Mouse (Mus musculus) erythroblast, embryonic 14.5 days (primary cell): ENCODE measurements around the gene Cfap65.

ENCODE experiments used
- GATA1 ChIP-seq: IDR thresholded peaks from 2 replicates; pipeline ENCODE4 v1.6.1; 2012; ENCODE audit warnings: low read length, inconsistent platforms, mixed read lengths
- TAL1 ChIP-seq: IDR thresholded peaks from 3 replicates; pipeline ENCODE4 v1.6.1; 2012; ENCODE audit warnings: low read length, inconsistent platforms, mixed read lengths

DNA sequence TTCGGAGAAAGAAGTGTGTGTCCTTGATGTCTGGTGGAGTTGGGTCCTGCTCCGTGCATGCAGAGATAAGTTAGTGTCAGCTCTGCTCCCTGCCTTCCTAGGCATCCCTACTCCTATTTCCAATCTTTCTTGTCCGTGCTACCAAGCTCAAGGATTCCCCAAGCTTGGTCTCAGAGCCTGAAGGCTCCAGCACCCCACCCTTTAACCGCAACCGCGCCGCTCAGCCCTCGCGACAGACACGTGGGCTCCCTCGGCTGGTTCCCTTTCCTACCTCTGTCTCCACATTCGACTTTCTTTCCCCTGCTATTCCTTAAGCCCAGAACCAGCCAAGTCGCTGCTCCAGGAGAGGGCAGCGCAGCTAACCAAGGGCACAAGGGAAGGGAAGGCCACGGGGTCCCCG is 14.7 kb upstream of the Cfap65 start:
- TF ChIP-seq GATA1 (no peak), TAL1 (no peak)
